Mouse (Mus musculus): ENCODE results near the gene Brwd1. TPM values are rescaled to one million over a fixed set of nuclear protein-coding genes. Genes with fewer than 3 reads are reported as not detected.
A peak's percentile ranks its signal among the peaks of the same experiment; 100 is the strongest.

The Brwd1 gene
- total RNA-seq (2012; rRNA removed) = 117 and 146 TPM in 2 replicates

DNA sequence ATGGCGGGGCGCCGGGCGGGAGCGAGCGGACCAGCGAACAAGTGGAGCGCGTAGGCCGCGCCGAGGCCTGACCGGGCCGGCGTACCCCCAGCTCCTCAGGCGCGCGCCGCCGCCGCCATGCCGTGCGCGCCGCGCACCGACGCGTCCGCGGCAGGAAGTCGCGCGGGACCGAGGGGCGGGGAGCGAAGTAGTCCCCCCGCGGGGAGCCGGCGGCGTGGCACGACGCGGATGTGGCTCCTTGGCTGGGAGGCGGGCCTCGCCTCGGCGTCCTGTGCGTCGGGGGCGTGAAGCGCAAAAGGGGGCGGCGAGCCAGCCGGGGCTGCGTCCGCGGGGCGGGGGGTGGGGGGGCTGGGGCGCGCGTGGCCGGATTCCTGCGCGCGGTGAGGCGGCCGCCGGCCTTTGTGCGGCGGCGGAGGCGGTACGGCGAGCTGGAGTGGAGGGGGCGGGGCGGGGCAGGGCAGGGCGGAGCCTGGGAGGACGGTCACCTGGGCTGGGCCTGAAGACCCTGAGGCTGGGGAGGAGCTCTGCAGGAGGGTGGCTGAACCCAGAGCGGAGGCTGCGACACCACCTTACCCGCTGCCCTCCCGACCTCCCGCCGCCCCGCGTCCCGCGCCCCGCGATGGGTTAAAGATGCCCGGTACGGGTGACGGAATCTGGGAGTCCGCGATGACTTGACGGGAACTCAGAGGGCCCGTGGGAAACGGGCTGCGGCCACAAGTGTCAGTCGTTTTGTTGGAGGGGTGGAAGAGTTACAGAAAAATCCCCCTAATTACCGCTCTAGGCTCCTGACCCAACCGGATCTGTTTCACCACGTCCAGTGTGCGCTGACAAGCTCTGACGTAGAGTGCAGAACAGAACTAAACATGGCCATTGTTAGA is at the start of gene Brwd1:
Gene Brwd1, minus strand, starts transcription at position 226 of the 878 bp plus-strand sequence.
- Histone ChIP-seq H3K27ac (ENCODE audit: insufficient read depth, low read depth, low read length, poor library complexity, severe bottlenecking) (peak within 1 kb of the TSS; percentile 97), H3K4me1 (ENCODE audit: control insufficient read depth in 2 of 2, insufficient read depth in 2 of 2, low read length in 2 of 2, poor library complexity in 1 of 2) (peaks cover 7 to 13% of the 10 kb centered on the region in 2 experiments), H3K9me3 (ENCODE audit: control insufficient read depth, insufficient read depth, low read depth, low read length) (no peaks in the 10 kb centered on the region), H3K4me3 (ENCODE audit: insufficient read depth in 1 of 2, low read depth in 1 of 2, low read length in 2 of 2, poor library complexity in 1 of 2, severe bottlenecking in 1 of 2) (peak within 1 kb of the TSS; percentile 96 to 99), H3K36me3 (ENCODE audit: control insufficient read depth, insufficient read depth, low read length, poor library complexity, severe bottlenecking) (peaks cover 22% of the 10 kb centered on the region), H3K9ac (ENCODE audit: insufficient read depth, low read depth, low read length, poor library complexity, severe bottlenecking) (peak within 1 kb of the TSS; percentile 97)
- in situ Hi-C loops (cut with MboI; ENCODE audit: low sequenced_read_pairs in 2 of 2, unreplicated experiment in 2 of 2) = no loop called here
- TF ChIP-seq ZC3H11A (IDR thresholded peaks at IDR 0.05; ENCODE audit: borderline replicate concordance, low read depth, low read length) (no peak), CHD2 (IDR thresholded peaks at IDR 0.05; ENCODE audit: low read depth, low read length) (peak; percentile 58), MAFK (IDR thresholded peaks at IDR 0.05; ENCODE audit: insufficient read depth, low read depth, low read length) (no peak)
- peak; percentile 83 for DNase-seq (ENCODE audit: low read depth, low spot score)

DNA sequence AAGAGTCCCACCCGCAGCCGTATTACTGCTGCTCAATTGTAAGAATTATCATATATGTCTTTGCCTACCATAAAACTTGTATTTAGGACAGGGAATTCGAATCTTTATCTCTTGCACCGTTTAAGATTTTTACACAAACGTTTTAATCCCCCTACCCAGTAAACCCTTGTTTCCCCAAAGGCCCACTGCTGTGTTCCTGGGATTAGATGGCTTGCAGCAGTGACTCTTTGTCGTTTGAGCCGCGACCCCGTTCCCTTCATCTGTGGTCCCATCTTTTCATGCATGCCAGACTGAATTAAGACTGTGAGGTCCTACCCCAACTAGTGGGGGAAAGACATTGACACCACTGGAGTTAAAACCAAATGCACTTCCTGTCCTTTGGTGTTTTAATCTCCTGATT is 46.1 kb upstream of the Brwd1 start:
- H3K9me3 ChIP-seq (ENCODE audit: control insufficient read depth, insufficient read depth, low read depth, low read length) = no peaks in the 10 kb centered on the region

DNA sequence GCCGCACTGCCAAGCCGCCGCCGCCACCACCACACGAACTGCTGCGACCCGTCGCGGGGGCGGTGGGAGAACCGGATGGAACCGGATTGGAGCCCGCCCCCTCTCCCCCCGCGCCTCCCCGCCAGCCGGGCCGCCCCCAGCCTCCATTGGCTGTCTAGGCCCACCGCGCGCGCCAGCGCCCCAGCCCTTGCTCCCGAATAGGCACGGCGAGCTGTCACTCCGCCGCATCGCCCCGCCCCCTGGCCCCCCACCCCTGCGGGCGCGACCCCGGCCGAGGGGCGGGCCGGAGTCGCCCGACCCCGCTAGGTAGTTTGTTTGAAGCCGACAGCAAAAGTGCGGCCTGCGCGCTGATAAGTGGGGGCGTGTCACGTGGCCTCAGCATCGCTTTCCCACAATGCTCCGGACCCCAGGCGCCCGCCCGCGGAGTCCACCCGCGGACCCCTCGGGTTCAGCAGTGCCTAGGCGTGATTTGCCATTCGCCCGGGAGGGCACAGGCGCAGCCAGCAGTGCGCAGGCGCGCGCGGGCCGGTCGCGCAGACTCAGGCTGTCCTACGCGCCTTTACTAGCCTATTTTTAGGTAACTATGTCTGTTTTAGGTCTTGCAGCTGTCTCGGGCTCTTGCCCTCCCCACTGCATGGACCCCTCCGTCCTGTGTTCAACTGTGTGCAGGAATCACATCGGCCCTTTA is 45.5 kb upstream of the Brwd1 start, which contains the start of gene Hmgn1:
Gene Hmgn1, minus strand, starts transcription at position 73 of the 688 bp plus-strand sequence.
- peak; percentile 91 for DNase-seq (ENCODE audit: low read depth, low spot score)
- H3K9ac ChIP-seq (ENCODE audit: insufficient read depth, low read depth, low read length, poor library complexity, severe bottlenecking) = peak within 1 kb of the TSS; percentile 96
- H3K4me3 ChIP-seq (ENCODE audit: insufficient read depth in 1 of 2, low read depth in 1 of 2, low read length in 2 of 2, poor library complexity in 1 of 2, severe bottlenecking in 1 of 2) = peak within 1 kb of the TSS; percentile 88 to 99
- in situ Hi-C loops (cut with MboI; ENCODE audit: low sequenced_read_pairs in 2 of 2, unreplicated experiment in 2 of 2) = no loop called here
- TF ChIP-seq HCFC1 (IDR thresholded peaks at IDR 0.05; ENCODE audit: borderline replicate concordance, insufficient read depth, low read length) (0 out of 2 replicates have a peak, but pooled peaks have one; percentile 50), ZC3H11A (IDR thresholded peaks at IDR 0.05; ENCODE audit: borderline replicate concordance, low read depth, low read length) (no peak), MAFK (IDR thresholded peaks at IDR 0.05; ENCODE audit: insufficient read depth, low read depth, low read length) (no peak), ZNF384 (IDR thresholded peaks at IDR 0.05; ENCODE audit: low read depth, low read length) (no peak)
- H3K4me1 ChIP-seq (ENCODE audit: control insufficient read depth in 2 of 2, insufficient read depth in 2 of 2, low read length in 2 of 2, poor library complexity in 1 of 2) = peaks cover 2 to 4% of the 10 kb centered on the region in 2 experiments; a peak in 1 of 4 replicates
- peaks cover 28% of the 10 kb centered on the region for H3K36me3 ChIP-seq (ENCODE audit: control insufficient read depth, insufficient read depth, low read length, poor library complexity, severe bottlenecking)
- peak within 1 kb of the TSS; percentile 91 for H3K27ac ChIP-seq (ENCODE audit: insufficient read depth, low read depth, low read length, poor library complexity, severe bottlenecking)
- H3K9me3 ChIP-seq (ENCODE audit: control insufficient read depth, insufficient read depth, low read depth, low read length) = no peaks in the 10 kb centered on the region

More for the DNA sequence above, 46.1 kb upstream of the Brwd1 start:
- peaks cover 2 to 4% of the 10 kb centered on the region in 2 experiments; a peak in 1 of 4 replicates for H3K4me1 ChIP-seq (ENCODE audit: control insufficient read depth in 2 of 2, insufficient read depth in 2 of 2, low read length in 2 of 2, poor library complexity in 1 of 2)
- peak overlapping the region; percentile 96 for H3K9ac ChIP-seq (ENCODE audit: insufficient read depth, low read depth, low read length, poor library complexity, severe bottlenecking)
- H3K4me3 ChIP-seq (ENCODE audit: insufficient read depth in 1 of 2, low read depth in 1 of 2, low read length in 2 of 2, poor library complexity in 1 of 2, severe bottlenecking in 1 of 2) = peak overlapping the region; percentile 72 to 84
- H3K36me3 ChIP-seq (ENCODE audit: control insufficient read depth, insufficient read depth, low read length, poor library complexity, severe bottlenecking) = peaks cover 23% of the 10 kb centered on the region
- in situ Hi-C loops (cut with MboI; ENCODE audit: low sequenced_read_pairs in 2 of 2, unreplicated experiment in 2 of 2) = no loop called here
- no peak overlapping the region; the same call in 1 of the 2 replicates for H3K27ac ChIP-seq (ENCODE audit: insufficient read depth, low read depth, low read length, poor library complexity, severe bottlenecking)
- no peak for DNase-seq (ENCODE audit: low read depth, low spot score)
- no peak for TF ChIP-seq HCFC1 (IDR thresholded peaks at IDR 0.05; ENCODE audit: borderline replicate concordance, insufficient read depth, low read length)
- TF ChIP-seq CHD2 (IDR thresholded peaks at IDR 0.05; ENCODE audit: low read depth, low read length) = no peak
- TF ChIP-seq MAFK (IDR thresholded peaks at IDR 0.05; ENCODE audit: insufficient read depth, low read depth, low read length) = no peak
- TF ChIP-seq ZC3H11A (IDR thresholded peaks at IDR 0.05; ENCODE audit: borderline replicate concordance, low read depth, low read length) = no peak
- no peak for TF ChIP-seq ZNF384 (IDR thresholded peaks at IDR 0.05; ENCODE audit: low read depth, low read length)

DNA sequence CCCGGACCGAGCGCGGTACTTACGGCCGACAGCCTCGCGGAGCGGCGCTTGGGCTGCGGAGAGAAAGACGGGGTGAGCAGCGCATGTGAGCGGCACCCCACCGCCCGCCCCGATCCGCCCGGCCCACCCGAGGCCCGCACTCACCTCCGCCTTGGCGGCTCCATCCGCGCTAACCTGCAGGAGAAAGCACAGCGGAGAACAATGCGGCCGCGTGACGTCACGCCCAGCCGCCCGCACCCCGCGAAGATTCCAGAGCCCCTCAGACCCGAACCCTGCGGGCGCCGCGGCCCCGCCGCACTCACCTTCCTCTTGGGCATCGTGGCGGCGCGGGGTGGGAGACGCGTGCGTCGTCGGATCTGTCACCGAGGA is 44.9 kb upstream of the Brwd1 start:
- TF ChIP-seq ZC3H11A (IDR thresholded peaks at IDR 0.05; ENCODE audit: borderline replicate concordance, low read depth, low read length) (no peak), MAFK (IDR thresholded peaks at IDR 0.05; ENCODE audit: insufficient read depth, low read depth, low read length) (no peak), ZNF384 (IDR thresholded peaks at IDR 0.05; ENCODE audit: low read depth, low read length) (no peak), HCFC1 (IDR thresholded peaks at IDR 0.05; ENCODE audit: borderline replicate concordance, insufficient read depth, low read length) (peak; percentile 48; the same call in 1 of the 2 replicates)
- H3K9me3 ChIP-seq (ENCODE audit: control insufficient read depth, insufficient read depth, low read depth, low read length) = no peaks in the 10 kb centered on the region

More for the DNA sequence above, 44.9 kb upstream of the Brwd1 start:
- in situ Hi-C loops (cut with MboI; ENCODE audit: low sequenced_read_pairs in 2 of 2, unreplicated experiment in 2 of 2) = no loop called here
- H3K9ac ChIP-seq (ENCODE audit: insufficient read depth, low read depth, low read length, poor library complexity, severe bottlenecking) = peak overlapping the region; percentile 95
- H3K36me3 ChIP-seq (ENCODE audit: control insufficient read depth, insufficient read depth, low read length, poor library complexity, severe bottlenecking) = peaks cover 34% of the 10 kb centered on the region
- DNase-seq (ENCODE audit: low read depth, low spot score) = no peak
- peaks cover 2 to 4% of the 10 kb centered on the region in 2 experiments; a peak in 1 of 4 replicates for H3K4me1 ChIP-seq (ENCODE audit: control insufficient read depth in 2 of 2, insufficient read depth in 2 of 2, low read length in 2 of 2, poor library complexity in 1 of 2)
- H3K27ac ChIP-seq (ENCODE audit: insufficient read depth, low read depth, low read length, poor library complexity, severe bottlenecking) = peak overlapping the region; percentile 91
- peak overlapping the region; percentile 88 to 99 for H3K4me3 ChIP-seq (ENCODE audit: insufficient read depth in 1 of 2, low read depth in 1 of 2, low read length in 2 of 2, poor library complexity in 1 of 2, severe bottlenecking in 1 of 2)
